Mouse (Mus musculus) brown adipose tissue, adult 24 weeks (tissue): Measurements from ENCODE around the gene Mmp19. TPM values are rescaled to one million over a fixed set of nuclear protein-coding genes. Genes with fewer than 3 reads are reported as not detected.

Experiments
- H3K27ac ChIP-seq: fragments of 200-500 bp; replicated peaks from 2 replicates; pipeline ENCODE4 v1.5.1; 2012; ENCODE audit warnings: low read depth, mild to moderate bottlenecking, low read length
- H3K4me1 ChIP-seq: fragments of 200-500 bp; 2 replicates; pipeline ENCODE4 v1.6.1; 2012; ENCODE audit warnings: low read length, mixed read lengths; ENCODE audit not compliant: control insufficient read depth, insufficient read depth, insufficient read length
- H3K4me3 ChIP-seq: fragments of 200-500 bp; 2 replicates; pipeline ENCODE4 v1.5.1; 2012; ENCODE audit warnings: low read depth, mild to moderate bottlenecking, low read length, moderate library complexity; ENCODE audit not compliant: insufficient read depth
- polyA plus RNA-seq: library from polyadenylated mRNA; stranded (reverse); fragments of >200 nt; gene quantifications from 2 replicates; pipeline ENCODE4 v1.2.4, GENCODE M21; 2012; ENCODE audit not compliant: missing spikeins, insufficient read depth, insufficient read length

Mmp19 gene
- polyA plus RNA-seq, 1 experiment: 34.9 TPM

DNA sequence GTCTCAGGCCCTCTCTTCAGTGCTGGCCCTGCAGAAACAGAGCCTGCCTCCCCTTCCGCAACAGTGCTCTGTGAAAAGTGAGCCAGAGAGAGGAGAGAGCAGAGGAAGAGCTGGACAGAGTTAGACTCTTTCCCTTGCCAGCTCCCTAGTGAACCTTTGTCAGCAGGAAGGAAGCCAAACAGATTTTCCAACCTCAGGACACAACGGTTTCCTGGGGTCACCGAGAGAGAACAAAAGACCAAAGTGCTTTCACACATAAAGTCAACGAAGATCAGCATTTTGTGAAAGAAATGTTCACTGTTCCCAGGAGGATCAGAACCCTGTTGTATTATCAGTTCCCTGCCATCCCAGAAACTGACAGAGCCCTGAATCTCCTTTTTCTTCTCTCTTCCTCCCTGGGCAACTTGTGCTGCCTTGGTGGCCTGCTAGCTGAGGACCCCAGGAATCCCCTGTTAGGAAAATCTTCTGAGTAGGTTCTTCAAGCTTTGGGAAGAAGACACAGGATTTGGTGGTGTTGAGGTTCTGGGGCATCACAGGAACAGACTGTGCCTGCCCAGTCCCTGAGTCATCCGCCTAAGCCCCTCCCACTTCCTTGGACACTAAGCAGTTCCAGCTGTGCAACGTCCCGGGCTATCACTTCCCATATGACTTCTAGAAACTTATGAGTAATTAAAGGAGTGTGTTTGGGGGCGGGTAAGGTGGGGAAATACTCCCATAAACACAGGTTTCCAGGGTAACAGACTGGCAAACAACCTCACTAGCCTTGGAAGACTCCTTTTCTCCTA lies 11.5 kb upstream of the Mmp19 start:
- H3K4me1 ChIP-seq: peaks cover 10% of the 10 kb centered on the region; the same call in 1 of the 2 replicates
- peak overlapping the region; percentile 24 for H3K4me3 ChIP-seq
- H3K27ac ChIP-seq: peak overlapping the region; percentile 99

DNA sequence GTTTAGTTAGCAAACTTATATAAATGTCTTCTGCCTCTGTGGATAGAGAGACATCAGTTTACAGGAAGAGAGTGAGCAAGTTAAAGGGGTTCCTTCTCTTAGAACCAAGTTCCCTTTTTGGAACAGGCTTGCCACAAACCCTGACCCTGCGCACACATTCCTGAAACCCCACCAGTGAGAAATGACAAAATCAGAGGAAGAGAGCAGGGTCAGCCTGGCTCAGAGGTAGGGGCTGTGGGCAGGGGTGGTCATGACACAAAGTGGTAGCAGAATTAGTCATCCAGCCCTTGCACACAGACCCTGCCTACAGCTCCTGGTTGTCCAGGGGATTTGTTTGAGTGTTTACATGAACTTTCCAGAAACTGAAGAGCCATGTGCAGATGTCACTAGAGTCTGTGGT lies 10.5 kb upstream of the Mmp19 start:
- Histone ChIP-seq H3K4me3 (no peak overlapping the region), H3K4me1 (peaks cover 10% of the 10 kb centered on the region; the same call in 1 of the 2 replicates), H3K27ac (peak overlapping the region; percentile 53; the same call in 1 of the 2 replicates)

DNA sequence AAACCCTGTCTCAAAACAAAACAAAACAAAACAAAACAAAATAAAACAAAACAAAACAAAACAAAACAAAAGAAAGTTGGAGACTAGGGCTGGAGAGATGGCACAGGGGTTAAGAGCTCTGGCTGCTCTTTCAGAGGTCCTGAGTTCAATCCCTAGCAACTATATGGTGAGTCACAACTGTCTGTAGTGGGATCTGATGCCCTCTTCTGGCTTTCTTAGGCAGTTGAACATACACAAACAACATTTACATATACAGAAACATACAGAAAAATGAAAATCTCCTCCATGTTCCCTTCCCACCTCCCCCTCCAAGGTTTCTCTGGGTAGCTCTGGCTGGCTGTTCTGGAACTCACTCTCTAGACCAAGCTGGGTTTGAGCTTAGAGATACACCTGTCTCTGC lies 1.3 kb downstream of the Mmp19 start:
- H3K4me3 ChIP-seq: no peak overlapping the region
- 0 out of 2 replicates have a peak, but pooled peaks cover 3% of the 10 kb centered on the region for H3K4me1 ChIP-seq
- no peak overlapping the region for H3K27ac ChIP-seq

DNA sequence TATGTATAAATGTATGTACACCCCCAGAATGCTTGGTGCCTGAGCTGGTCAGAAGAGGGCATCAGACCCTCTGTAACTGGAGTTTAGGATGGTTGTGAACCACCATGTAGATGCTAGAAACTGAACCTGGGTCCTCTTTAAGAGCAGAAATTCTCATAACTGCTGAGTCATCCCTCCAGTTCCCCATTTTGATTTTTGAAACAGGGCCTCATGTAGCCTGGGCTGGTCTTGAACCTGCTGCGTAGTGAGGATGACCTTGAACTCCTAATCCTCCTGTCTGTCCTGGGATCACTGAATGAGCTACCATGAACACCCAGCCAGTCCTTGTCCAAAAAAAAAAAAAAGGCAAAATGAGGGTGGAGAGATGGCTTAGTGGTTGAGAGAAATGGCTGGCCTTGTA lies 2.5 kb downstream of the Mmp19 start:
- 0 out of 2 replicates have a peak, but pooled peaks cover 3% of the 10 kb centered on the region for H3K4me1 ChIP-seq
- no peak overlapping the region for H3K4me3 ChIP-seq
- H3K27ac ChIP-seq: no peak overlapping the region

DNA sequence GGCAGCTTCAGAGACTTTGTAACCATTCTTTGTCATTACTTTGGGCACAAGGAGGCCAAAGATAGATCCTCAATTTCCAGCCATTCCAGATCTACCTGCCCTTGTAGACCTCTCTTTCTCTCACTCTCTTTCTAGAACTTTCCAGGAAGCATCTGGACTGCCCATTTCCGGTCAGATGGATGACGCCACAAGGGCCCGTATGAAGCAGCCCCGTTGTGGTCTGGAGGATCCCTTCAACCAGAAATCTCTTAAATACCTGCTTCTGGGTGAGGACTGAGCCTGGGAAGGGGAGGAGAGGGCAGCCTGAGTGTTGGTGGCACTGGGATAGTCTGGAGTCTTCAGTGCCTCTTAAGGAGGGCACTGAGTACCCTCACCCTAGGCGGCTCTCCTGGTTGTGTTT lies 3.7 kb downstream of the Mmp19 start:
- Histone ChIP-seq H3K4me1 (0 out of 2 replicates have a peak, but pooled peaks cover 3% of the 10 kb centered on the region), H3K4me3 (no peak overlapping the region), H3K27ac (no peak overlapping the region)

DNA sequence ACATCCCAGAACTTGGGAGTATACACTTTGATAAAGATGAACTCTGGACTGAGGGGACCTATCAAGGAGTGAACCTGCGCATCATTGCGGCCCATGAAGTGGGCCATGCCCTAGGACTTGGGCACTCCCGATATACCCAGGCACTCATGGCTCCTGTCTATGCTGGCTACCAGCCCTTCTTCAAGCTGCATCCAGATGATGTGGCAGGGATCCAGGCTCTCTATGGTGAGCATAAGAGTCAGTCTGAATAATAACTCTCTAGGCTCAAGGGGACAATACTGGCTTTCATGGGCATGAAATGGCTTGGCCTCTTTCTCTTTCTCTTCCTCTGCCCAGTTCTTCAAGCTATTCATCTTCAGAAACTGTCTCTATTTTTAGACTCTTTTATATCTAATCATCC lies 4.9 kb downstream of the Mmp19 start:
- 0 out of 2 replicates have a peak, but pooled peaks cover under 1% of the 10 kb centered on the region for H3K4me1 ChIP-seq
- no peak overlapping the region for H3K27ac ChIP-seq
- H3K4me3 ChIP-seq: no peak overlapping the region

GRCm38 (mm10) chr10:128798676-128799075 lies 8.0 kb downstream of the Mmp19 start:
- no peaks in the 10 kb centered on the region for H3K4me1 ChIP-seq
- H3K27ac ChIP-seq: no peak overlapping the region
- H3K4me3 ChIP-seq: no peak overlapping the region

- no peak overlapping the region for H3K27ac ChIP-seq
- H3K4me1 ChIP-seq: peaks cover 8% of the 10 kb centered on the region
- H3K4me3 ChIP-seq: no peak overlapping the region
These were observed 11.3 kb downstream of the Mmp19 start for GRCm38 (mm10) chr10:128801981-128802495.

DNA sequence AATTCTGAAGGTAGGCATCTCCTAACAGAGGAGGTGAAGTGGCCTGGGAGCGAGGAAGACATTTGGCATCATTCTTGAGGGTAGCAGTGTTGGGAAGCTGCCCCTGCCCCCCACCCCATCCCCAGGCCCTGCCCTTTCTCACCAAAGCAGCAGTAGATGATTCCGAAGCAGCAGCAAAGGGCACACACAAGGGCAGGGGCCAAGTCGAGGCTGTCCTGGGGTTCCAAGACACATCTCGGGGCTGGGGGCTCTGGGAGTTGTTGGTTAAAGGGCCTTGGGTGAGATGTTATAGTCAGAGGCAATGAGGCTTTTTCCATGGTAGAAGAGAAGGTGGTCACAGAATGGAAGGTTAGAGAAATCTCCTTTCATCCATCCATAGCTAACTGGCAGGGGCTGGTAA lies 12.2 kb downstream of the Mmp19 start:
- peaks cover 10% of the 10 kb centered on the region for H3K4me1 ChIP-seq
- peak overlapping the region; percentile 92; the same call in 1 of the 2 replicates for H3K4me3 ChIP-seq
- H3K27ac ChIP-seq: no peak overlapping the region

GRCm38 (mm10) chr10:128803361-128803760 lies 12.7 kb downstream of the Mmp19 start:
- H3K27ac ChIP-seq: peak overlapping the region; percentile 91
- H3K4me3 ChIP-seq: peak overlapping the region; percentile 92
- H3K4me1 ChIP-seq: peaks cover 10% of the 10 kb centered on the region

GRCm38 (mm10) chr10:128803771-128804270 lies 13.1 kb downstream of the Mmp19 start, which contains the start of gene Dnajc14:
Gene Dnajc14, plus strand, starts transcription at chr10:128804062.
- H3K27ac ChIP-seq: peak within 1 kb of the TSS; percentile 96
- peak within 1 kb of the TSS; percentile 92 for H3K4me3 ChIP-seq
- H3K4me1 ChIP-seq: peaks cover 14% of the 10 kb centered on the region

DNA sequence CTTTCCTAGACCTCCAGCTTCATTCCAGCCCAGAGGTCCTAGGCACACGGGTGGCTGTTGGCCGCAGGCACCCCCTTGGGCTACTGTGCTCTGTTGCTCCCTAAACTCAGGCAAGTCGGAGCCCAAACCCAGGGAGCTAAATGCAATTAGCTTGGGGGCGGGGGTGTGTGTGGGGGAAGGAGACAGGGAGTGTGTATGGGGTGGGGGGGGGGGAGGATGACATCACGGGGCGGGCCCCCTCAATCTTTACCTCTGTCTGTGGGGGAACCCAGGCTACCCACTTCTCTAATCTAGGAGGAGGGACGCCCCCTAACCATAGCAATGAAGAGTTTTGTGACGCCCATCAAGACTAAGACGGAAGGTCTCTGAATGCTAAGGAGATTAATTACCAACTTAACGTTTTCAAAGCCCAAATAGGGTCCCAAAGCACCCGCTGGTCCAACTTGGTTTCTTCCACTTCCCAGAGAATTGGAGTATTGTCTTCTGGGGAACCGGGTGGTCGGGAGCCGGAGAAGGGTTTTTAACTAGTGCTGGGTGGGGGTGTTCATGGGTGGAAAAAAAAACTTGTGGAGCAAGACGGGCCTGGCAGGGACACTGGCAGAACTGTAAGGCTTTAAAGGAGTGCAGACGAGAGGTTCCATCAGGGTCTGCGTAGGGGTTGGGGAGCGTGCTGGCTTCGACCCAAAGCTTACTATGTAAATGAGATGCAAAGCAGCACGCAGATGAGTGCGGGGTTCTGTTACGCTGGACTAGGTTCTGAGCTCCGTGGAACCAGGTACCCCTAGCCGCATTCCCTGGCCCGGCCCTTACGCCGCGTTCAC lies 13.8 kb downstream of the Mmp19 start, which contains the start of gene Tmem198b:
Tmem198b (minus strand) TSS at position 100 of the 821 bp plus-strand sequence.
- H3K27ac ChIP-seq: peak within 1 kb of the TSS; percentile 96
- H3K4me3 ChIP-seq: peak within 1 kb of the TSS; percentile 92
- H3K4me1 ChIP-seq: peaks cover 18% of the 10 kb centered on the region

DNA sequence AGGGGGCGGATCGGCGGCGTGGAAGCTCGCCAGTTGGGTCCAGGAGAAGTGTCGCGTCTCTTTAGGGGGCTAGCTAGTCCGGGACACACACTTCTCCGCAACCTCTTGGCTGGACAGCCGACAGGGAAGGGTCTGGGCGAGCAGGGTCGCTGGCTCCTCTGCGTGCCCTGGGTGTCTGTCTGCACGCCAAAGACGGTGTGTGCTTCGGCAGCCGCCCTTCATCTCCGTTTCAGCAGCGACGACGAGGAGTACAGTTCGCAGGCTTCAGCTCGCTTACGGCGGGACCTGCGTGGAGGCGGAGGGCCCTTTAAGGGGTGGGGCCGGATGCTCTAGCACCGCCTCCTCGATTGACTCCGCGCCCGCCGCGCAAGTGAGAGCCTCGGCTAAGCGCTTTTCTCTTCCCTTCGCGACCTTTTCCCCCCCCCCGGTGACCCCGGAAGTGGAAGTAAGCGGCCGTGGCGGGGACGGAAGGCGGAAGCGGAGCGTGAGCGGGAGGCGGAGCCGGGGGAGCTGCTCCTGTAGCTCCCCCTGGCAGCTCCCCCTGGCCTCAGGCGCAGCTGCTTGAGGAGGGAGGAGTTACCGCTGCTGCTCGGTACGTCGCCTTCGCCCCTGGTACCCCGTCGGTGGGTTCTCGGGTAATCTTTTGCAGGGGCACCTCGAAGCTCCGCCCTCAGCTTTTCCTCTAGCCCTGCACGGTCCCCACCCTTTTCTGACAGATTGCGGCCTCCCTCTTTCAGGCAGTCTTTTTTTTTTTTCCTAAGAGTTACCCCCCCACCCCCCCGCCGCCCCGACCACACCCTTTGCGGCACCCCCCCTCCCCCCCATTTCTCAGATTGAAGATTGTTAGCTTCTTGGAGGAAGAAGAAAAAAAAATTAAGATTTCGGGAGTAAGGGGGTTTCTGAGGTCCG lies 14.6 kb downstream of the Mmp19 start:
- Histone ChIP-seq H3K4me1 (peaks cover 19% of the 10 kb centered on the region), H3K4me3 (peak overlapping the region; percentile 92), H3K27ac (peak overlapping the region; percentile 96)

GRCm38 (mm10) chr10:128806086-128806485 lies 15.4 kb downstream of the Mmp19 start:
- Histone ChIP-seq H3K4me1 (peaks cover 19% of the 10 kb centered on the region), H3K27ac (no peak overlapping the region), H3K4me3 (peak overlapping the region; percentile 46)
